Mouse (Mus musculus): ENCODE measurements around the gene Ifngr1. TPM values are rescaled to one million over a fixed set of nuclear protein-coding genes. Genes with fewer than 3 reads are reported as not detected.

Ifngr1 gene
- polyA plus RNA-seq (2017; shearing (Covaris generic)), result 353 TPM

DNA sequence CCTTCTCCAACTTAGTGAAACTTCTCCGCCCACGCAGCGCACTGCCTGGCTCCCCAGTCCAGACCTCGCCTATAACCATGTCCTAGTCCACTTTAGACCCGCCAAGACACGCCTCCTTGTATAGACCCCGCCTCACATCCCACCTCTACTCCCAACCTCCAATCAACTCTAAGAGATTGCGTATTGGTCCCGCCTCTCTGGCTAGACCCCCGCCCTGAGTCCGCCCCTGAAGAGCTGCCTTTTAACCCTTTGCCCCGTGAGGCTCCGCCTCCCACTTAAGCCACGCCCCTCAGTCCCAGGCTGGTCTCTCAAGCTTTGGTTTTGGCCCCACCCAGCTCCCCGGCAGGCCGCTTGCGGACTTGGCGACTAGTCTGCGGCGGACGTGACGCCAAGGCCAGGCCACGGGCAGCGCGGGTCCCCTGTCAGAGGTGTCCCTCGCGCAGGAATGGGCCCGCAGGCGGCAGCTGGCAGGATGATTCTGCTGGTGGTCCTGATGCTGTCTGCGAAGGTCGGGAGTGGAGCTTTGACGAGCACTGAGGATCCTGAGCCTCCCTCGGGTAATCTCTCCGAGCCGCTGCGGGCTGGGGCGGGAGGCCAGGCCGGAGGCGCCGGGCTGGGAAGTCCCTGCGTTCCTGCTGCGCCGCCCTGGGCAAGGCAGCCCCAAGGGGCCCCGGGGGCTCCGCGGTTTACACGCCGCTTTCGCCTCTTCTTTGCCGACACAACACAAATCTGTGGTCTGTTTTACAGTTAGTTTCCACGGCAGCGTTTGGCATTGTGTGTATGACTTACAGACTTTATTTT, at the start of gene Ifngr1:
Gene Ifngr1 (plus strand): TSS at position 309 of the 801 bp plus-strand sequence.

GRCm38 (mm10) chr10:19621408-19622048, 29.8 kb downstream of the Ifngr1 start, which contains the start of gene Il22ra2:
TSS of gene Il22ra2 (plus strand) at chr10:19621998.

Other genes with a start within 250 kb of the Ifngr1 start
- 0.11 TPM for gene Olig3, start 235.4 kb upstream of the Ifngr1 start, polyA plus RNA-seq (2017; shearing (Covaris generic))
- gene Il22ra2, start 30.0 kb downstream of the Ifngr1 start, polyA plus RNA-seq (2017; shearing (Covaris generic)), result 0.12 TPM
- not detected for gene Il20ra, start 120.6 kb downstream of the Ifngr1 start, polyA plus RNA-seq (2017; shearing (Covaris generic))

Data from CD4-positive, CD25-positive, alpha-beta regulatory T cell (primary cell).